Mouse (Mus musculus) forebrain, embryonic 10.5 days (tissue): ENCODE measurements around the gene Mgat3. TPM values are rescaled to one million over a fixed set of nuclear protein-coding genes. Genes with fewer than 3 reads are reported as not detected.

Source experiments
- DNase-seq: peaks from one replicate; pipeline ENCODE4 v3.0.0-alpha.2; 2017; ENCODE audit warnings: low spot score; ENCODE audit errors: extremely low spot score
- H3K27ac ChIP-seq: fragments of 300-500 bp; sonication (generic); 2 replicates; pipeline ENCODE4 v1.5.1; 2016; ENCODE audit warnings: mild to moderate bottlenecking
- H3K27me3 ChIP-seq: fragments of 300-500 bp; sonication (generic); 2 replicates; pipeline ENCODE4 v1.6.1; 2016; ENCODE audit warnings: mild to moderate bottlenecking; ENCODE audit not compliant: poor library complexity, severe bottlenecking
- H3K36me3 ChIP-seq: fragments of 300-500 bp; sonication (generic); replicated peaks from 2 replicates; pipeline ENCODE4 v1.6.1; 2016; ENCODE audit warnings: mild to moderate bottlenecking, moderate library complexity
- H3K4me1 ChIP-seq: fragments of 300-500 bp; sonication (generic); 2 replicates; pipeline ENCODE4 v1.6.1; 2016
- H3K4me3 ChIP-seq: fragments of 300-500 bp; sonication (generic); 2 replicates; pipeline ENCODE4 v1.5.1; 2016; ENCODE audit warnings: mild to moderate bottlenecking, moderate library complexity
- H3K9me3 ChIP-seq: fragments of 300-500 bp; sonication (generic); 2 replicates; pipeline ENCODE4 v1.6.1; 2016; ENCODE audit warnings: mild to moderate bottlenecking, moderate library complexity
- WGBS: fragments of 180-500 bp; shearing (Covaris S2); methylation state at CpG from one replicate; pipeline ENCODE4 v1.1.7; 2016; 5-methylcytosine and 5-hydroxymethylcytosine counted together
- polyA plus RNA-seq: library from polyadenylated mRNA; unstranded; fragments of >200 nt; fragmentation: Nextera tagmentation; extraction: Ambion mirVana; gene quantifications from 2 replicates; pipeline ENCODE4 v1.2.1, GENCODE M21; 2016

The Mgat3 gene
- polyA plus RNA-seq, 1 experiment from 2014 or later: 5.1 TPM

GRCm38 (mm10) chr15:80192847-80193246, 19.3 kb downstream of the Mgat3 start:
- DNase-seq: no peak
- H3K9me3 ChIP-seq: 0 out of 2 replicates have a peak, but pooled peaks cover 4% of the 10 kb centered on the region
- no peak overlapping the region for H3K27ac ChIP-seq
- no peak overlapping the region for H3K4me3 ChIP-seq
- 91% methylated on average over 7 of the region's 7 CpGs for WGBS
- peaks cover 18% of the 10 kb centered on the region for H3K4me1 ChIP-seq
- no peaks in the 10 kb centered on the region for H3K27me3 ChIP-seq
- H3K36me3 ChIP-seq: peaks cover 8% of the 10 kb centered on the region

- H3K36me3 ChIP-seq: peaks cover 15% of the 10 kb centered on the region
- no peak for DNase-seq
- peaks cover 19% of the 10 kb centered on the region for H3K4me1 ChIP-seq
- H3K27ac ChIP-seq: no peak overlapping the region
- 0 out of 2 replicates have a peak, but pooled peaks cover 4% of the 10 kb centered on the region for H3K9me3 ChIP-seq
- no peaks in the 10 kb centered on the region for H3K27me3 ChIP-seq
- no peak overlapping the region for H3K4me3 ChIP-seq
- 60% methylated on average over 2 of the region's 2 CpGs for WGBS
Observed at GRCm38 (mm10) chr15:80199556-80199955, 26.0 kb downstream of the Mgat3 start.

GRCm38 (mm10) chr15:80202111-80202775, 28.7 kb downstream of the Mgat3 start:
- 85% methylated on average over 6 of the region's 6 CpGs for WGBS
- Histone ChIP-seq H3K27ac (no peak overlapping the region), H3K4me3 (no peak overlapping the region), H3K4me1 (peaks cover 19% of the 10 kb centered on the region), H3K9me3 (0 out of 2 replicates have a peak, but pooled peaks cover 4% of the 10 kb centered on the region), H3K36me3 (peaks cover 14% of the 10 kb centered on the region), H3K27me3 (no peaks in the 10 kb centered on the region)
- DNase-seq: no peak

- Histone ChIP-seq H3K9me3 (no peaks in the 10 kb centered on the region), H3K27ac (no peak overlapping the region), H3K27me3 (no peaks in the 10 kb centered on the region), H3K36me3 (peaks cover 2% of the 10 kb centered on the region; the same call in 1 of the 2 replicates), H3K4me3 (no peak overlapping the region), H3K4me1 (peaks cover 25% of the 10 kb centered on the region)
- 36% methylated on average over 4 of the region's 4 CpGs for WGBS
- peak; percentile 21 for DNase-seq
Observed at GRCm38 (mm10) chr15:80203406-80203805, 29.9 kb downstream of the Mgat3 start.

GRCm38 (mm10) chr15:80206057-80206565, 32.6 kb downstream of the Mgat3 start:
- no peak overlapping the region for H3K27ac ChIP-seq
- WGBS: 89% methylated on average over 3 of the region's 3 CpGs
- no peaks in the 10 kb centered on the region for H3K9me3 ChIP-seq
- no peaks in the 10 kb centered on the region for H3K27me3 ChIP-seq
- peaks cover 22% of the 10 kb centered on the region for H3K4me1 ChIP-seq
- peaks cover 6% of the 10 kb centered on the region for H3K36me3 ChIP-seq
- DNase-seq: no peak
- H3K4me3 ChIP-seq: no peak overlapping the region

- H3K27me3 ChIP-seq: no peaks in the 10 kb centered on the region
- 15% methylated on average over 4 of the region's 4 CpGs for WGBS
- H3K27ac ChIP-seq: peak overlapping the region; percentile 5; the same call in 1 of the 2 replicates
- no peak for DNase-seq
- H3K4me1 ChIP-seq: peaks cover 14% of the 10 kb centered on the region
- H3K4me3 ChIP-seq: no peak overlapping the region
- H3K36me3 ChIP-seq: peaks cover 29% of the 10 kb centered on the region
- no peaks in the 10 kb centered on the region for H3K9me3 ChIP-seq
Observed at GRCm38 (mm10) chr15:80208446-80208845, 34.9 kb downstream of the Mgat3 start.

- DNase-seq: no peak
- H3K36me3 ChIP-seq: peaks cover 36% of the 10 kb centered on the region
- H3K4me3 ChIP-seq: no peak overlapping the region
- no peak overlapping the region for H3K27ac ChIP-seq
- H3K9me3 ChIP-seq: no peaks in the 10 kb centered on the region
- no peaks in the 10 kb centered on the region for H3K27me3 ChIP-seq
- peaks cover 13% of the 10 kb centered on the region for H3K4me1 ChIP-seq
Observed at GRCm38 (mm10) chr15:80213688-80214087, 40.2 kb downstream of the Mgat3 start.

GRCm38 (mm10) chr15:80215716-80216479, 42.4 kb downstream of the Mgat3 start:
- DNase-seq: no peak
- WGBS: 18% methylated on average over 10 of the region's 10 CpGs
- Histone ChIP-seq H3K4me1 (peaks cover 21% of the 10 kb centered on the region), H3K9me3 (no peaks in the 10 kb centered on the region), H3K36me3 (peaks cover 32% of the 10 kb centered on the region), H3K4me3 (no peak overlapping the region), H3K27me3 (no peaks in the 10 kb centered on the region), H3K27ac (no peak overlapping the region)

GRCm38 (mm10) chr15:80216480-80216820, 42.9 kb downstream of the Mgat3 start:
- Histone ChIP-seq H3K9me3 (no peaks in the 10 kb centered on the region), H3K27ac (no peak overlapping the region), H3K4me1 (peaks cover 21% of the 10 kb centered on the region), H3K27me3 (no peaks in the 10 kb centered on the region), H3K4me3 (no peak overlapping the region), H3K36me3 (peaks cover 27% of the 10 kb centered on the region)
- WGBS: 65% methylated on average over 9 of the region's 9 CpGs
- no peak for DNase-seq

- Histone ChIP-seq H3K4me3 (no peak overlapping the region), H3K27me3 (no peaks in the 10 kb centered on the region), H3K4me1 (peaks cover 21% of the 10 kb centered on the region), H3K36me3 (peaks cover 16% of the 10 kb centered on the region), H3K27ac (no peak overlapping the region), H3K9me3 (no peaks in the 10 kb centered on the region)
- no peak for DNase-seq
- 91% methylated on average over 10 of the region's 10 CpGs for WGBS
Observed at GRCm38 (mm10) chr15:80217476-80217875, 44.0 kb downstream of the Mgat3 start.

GRCm38 (mm10) chr15:80219211-80219610, 45.7 kb downstream of the Mgat3 start:
- DNase-seq: no peak
- H3K4me1 ChIP-seq: peaks cover 21% of the 10 kb centered on the region
- no peaks in the 10 kb centered on the region for H3K9me3 ChIP-seq
- H3K4me3 ChIP-seq: 0 out of 2 replicates have a peak overlapping the region, but pooled peaks have one; percentile 7
- H3K27me3 ChIP-seq: no peaks in the 10 kb centered on the region
- WGBS: 48% methylated on average over 14 of the region's 14 CpGs
- peak overlapping the region; percentile 70 for H3K27ac ChIP-seq
- no peaks in the 10 kb centered on the region; the same call in 1 of the 2 replicates for H3K36me3 ChIP-seq

GRCm38 (mm10) chr15:80219705-80220657, 46.5 kb downstream of the Mgat3 start:
- WGBS: 77% methylated on average over 4 of the region's 4 CpGs
- DNase-seq: no peak

More at GRCm38 (mm10) chr15:80219705-80220657, 46.5 kb downstream of the Mgat3 start:
- no peaks in the 10 kb centered on the region for H3K27me3 ChIP-seq
- H3K4me1 ChIP-seq: peaks cover 21% of the 10 kb centered on the region
- no peaks in the 10 kb centered on the region for H3K36me3 ChIP-seq
- H3K4me3 ChIP-seq: no peak overlapping the region
- H3K9me3 ChIP-seq: no peaks in the 10 kb centered on the region
- H3K27ac ChIP-seq: peak overlapping the region; percentile 70
